Mouse (Mus musculus) urinary bladder, postnatal 0 days (tissue): ENCODE data around the gene Gpt2. TPM values are rescaled to one million over a fixed set of nuclear protein-coding genes. Genes with fewer than 3 reads are reported as not detected.

ENCODE experiments used
- polyA plus RNA-seq: library from polyadenylated mRNA; unstranded; fragments of >200 nt; fragmentation: Nextera tagmentation; extraction: Ambion mirVana; gene quantifications from 2 replicates; pipeline ENCODE4 v1.2.1, GENCODE M21; 2015

Gpt2 gene
- 10.7 and 11.9 TPM in 2 replicates for polyA plus RNA-seq

GRCm38 (mm10) chr8:85492125-85492875 lies at the start of gene Gpt2:
Gpt2 (plus strand) TSS chr8:85492576.

GRCm38 (mm10) chr8:85555181-85556145 lies 63.1 kb downstream of the Gpt2 start, which contains the start of gene Dnaja2:
Dnaja2 (minus strand) TSS chr8:85555344.

Other genes starting within 250 kb of the Gpt2 start
- 41.2 and 47.7 TPM in 2 replicates for gene Orc6, start 192.9 kb upstream of the Gpt2 start, polyA plus RNA-seq
- 111 and 128 TPM in 2 replicates for gene Vps35, start 192.8 kb upstream of the Gpt2 start, polyA plus RNA-seq
- gene Mylk3, start 106.2 kb upstream of the Gpt2 start, polyA plus RNA-seq = 0.17 and 0.40 TPM in 2 replicates
- 41.5 and 44.2 TPM in 2 replicates for gene 4921524J17Rik, start 59.7 kb upstream of the Gpt2 start, polyA plus RNA-seq
- gene Dnaja2, start 62.8 kb downstream of the Gpt2 start, polyA plus RNA-seq = 105 and 118 TPM in 2 replicates
- 2.8 and 4.2 TPM in 2 replicates for gene Neto2, start 208.3 kb downstream of the Gpt2 start, polyA plus RNA-seq